Mouse (Mus musculus) layer of hippocampus, adult 11-12 months (tissue): ENCODE results near the gene Tigd3.

Experiments used
- DNase-seq: peaks from one replicate; pipeline ENCODE4 v3.0.0; 2022; ENCODE audit warnings: low spot score

Gene Tigd3

DNA sequence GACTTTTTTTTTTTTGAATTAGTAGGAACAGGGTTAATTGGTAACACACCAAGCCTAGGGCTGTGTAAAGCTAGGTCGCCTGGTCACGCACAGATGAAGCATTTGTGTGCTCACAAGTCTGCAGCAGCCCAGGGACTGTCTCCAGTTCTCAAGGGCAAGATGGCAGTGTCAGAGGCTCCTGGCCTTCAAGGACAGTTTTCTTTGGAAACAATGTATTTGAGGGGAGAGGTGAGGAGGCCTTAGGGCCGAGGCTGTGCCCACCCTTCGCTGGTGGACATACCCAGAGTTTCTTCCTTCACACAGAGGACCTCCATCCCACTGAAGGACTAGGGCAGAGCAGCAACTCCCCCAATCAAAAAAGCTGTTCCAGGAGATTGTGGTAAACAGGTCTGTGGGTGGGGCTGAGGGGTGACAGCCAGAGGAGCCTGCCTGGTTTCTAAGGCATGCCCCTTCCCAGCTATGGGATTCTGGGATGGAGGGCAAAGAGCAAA, 46.6 kb downstream of the Tigd3 start:
- no peak for DNase-seq

DNA sequence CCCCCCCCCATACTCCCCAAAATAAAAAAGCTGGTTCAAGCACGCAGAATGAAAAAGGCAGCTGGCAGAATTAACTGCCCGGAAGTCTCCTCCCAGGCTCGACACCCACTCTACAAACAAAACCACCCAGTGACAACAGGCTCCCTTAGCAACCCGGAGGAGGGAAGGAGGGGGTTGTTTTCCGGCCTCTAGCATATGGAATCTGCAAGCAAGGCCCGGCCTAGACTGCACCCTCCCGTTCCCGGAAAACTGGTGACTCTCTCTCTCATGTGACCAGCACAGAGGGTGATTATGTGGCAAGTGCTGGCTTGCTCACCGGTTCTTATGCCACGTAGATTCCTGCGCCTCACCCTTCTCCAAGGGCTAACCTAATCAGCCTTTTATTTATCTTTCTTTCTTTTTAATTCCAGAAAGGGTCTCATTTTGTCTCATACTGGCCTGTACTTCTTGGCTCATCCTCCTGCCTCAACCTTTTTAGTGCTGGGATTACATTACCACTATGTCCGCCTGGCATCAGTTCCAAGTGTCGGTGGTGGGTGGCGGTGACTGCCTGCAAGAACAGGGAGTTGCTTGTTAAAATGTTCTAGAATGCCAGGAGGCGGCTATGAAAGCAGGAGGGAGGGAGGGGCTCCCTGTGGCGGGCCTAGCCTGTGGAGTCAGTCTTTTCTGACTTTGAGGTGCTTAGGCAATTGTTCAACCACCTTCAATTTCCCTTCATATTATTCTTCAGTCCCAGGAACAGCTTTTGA, 47.2 kb downstream of the Tigd3 start:
- peak; percentile 94 for DNase-seq

DNA sequence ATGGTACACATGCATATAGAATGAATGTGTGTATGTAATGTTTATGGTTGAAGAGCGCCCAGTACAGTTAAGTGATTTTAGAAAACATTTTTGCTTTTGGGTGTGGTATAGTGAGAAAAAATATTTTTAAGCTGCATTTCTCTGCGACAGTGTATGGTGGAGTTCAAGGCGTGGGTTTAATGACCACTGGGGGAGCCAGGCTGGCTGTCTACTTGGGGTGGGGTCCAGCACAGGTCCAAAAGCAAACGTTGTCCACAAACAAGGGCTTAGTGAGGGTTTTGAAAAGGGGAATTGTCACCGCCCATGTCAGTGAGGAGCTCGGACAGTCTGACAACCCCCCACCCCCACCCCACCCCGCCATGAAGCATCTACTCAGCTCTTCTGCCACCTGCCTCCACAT, 47.8 kb downstream of the Tigd3 start:
- peak; percentile 57 for DNase-seq

DNA sequence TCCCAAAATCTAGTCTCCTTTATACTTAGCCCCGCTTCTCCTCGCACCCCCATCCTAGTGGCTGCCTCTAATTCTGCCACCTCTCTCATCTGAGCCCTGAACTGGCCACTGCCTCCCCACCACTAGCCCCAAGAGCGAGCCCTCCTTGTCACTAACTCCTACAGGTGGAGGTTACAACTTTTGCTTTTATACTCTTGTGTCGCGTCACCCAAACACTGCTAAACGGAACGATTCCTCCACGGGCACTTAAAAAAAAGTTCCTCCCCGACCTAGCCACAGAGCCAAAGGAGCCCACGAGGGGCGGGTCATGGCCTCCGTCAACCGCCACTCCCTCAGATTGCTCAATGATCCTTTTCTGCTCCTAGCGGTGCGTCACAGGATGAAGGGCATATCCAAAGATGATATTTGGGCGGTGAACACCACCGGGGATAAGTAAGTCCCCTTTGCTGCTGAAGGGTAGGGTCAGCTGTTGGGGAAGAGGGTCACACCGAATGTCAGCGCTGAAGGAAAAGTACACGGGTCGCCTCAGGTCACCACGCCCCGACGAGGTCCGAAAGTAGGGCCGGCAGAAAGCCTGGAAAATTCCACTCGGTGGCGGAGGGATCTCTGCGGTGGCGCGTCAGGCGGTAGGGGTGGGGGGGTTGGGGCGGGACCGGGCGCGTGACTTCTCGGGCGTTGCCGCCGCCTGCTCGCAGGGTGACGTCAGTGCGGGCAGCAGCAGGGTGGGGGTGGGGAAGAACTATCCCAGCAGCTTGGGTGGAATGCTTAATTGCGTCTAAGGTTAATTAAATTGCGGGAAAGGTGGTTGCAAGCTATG, 48.4 kb downstream of the Tigd3 start:
- DNase-seq, result peak; percentile 93

DNA sequence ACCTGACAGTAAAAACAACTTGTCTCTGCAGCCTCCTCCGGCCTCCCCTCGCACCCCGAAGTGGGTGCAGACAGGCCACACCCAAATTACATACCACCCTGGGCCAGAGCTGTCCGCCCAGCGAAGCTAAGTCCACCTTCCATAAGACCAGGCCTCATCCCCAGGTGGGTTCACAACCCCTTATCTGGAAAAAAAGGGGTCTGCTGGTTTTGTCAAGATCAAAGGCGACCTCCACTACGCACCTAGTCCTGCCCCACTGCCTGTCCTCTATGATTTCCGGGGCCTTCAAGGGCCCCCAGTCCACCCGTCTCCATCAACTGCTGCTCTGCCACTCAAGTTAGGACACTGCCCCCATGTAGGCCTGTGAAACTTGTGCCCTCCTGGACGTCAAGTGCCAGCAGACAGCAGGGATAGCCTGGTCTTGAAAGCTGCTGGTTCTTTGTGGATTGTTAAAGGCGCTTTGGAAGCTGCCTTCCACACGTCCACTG, 49.1 kb downstream of the Tigd3 start:
- no peak for DNase-seq

DNA sequence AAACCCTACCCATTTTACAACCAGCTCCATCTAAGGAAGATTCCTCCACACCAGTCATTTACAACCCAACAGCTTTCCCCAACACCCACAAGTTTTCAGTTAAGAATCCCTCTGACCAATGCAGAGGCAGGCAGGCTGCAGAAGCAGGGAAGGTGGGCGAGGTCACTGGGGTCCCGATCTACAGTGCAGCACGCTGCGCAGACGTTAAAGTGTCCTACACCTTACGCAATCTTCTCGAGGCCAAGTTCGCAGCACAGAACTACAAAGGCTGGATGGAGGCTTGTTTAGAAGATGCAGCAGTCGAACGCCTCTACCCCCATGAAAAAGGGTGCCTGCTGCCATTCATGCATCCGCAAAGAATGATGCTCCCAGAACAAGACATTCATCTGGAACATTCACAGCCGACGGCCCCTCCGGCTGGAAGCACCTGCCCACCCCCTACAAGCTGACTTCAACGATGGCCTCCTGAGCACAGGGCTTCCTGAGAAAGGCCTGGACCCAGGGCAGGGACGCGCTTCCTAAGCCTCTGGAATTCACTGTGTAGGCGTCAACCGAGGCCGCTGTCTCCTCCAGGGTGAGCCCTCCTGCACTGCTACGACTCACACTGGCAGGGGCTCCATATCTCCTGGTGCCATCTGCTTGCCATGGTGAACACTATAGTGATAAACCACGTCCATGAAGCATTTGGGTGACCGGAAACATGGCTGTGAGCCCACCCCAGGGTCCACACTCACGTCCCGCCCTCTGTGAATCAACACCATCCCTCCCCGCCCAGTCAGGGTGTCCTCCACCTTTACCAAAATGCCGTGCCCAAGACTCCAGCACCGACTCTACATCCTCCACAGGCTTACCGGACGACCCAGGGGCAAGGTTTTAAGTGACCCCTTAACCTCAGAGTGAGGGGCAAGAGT, 49.9 kb downstream of the Tigd3 start:
- DNase-seq, result no peak

DNA sequence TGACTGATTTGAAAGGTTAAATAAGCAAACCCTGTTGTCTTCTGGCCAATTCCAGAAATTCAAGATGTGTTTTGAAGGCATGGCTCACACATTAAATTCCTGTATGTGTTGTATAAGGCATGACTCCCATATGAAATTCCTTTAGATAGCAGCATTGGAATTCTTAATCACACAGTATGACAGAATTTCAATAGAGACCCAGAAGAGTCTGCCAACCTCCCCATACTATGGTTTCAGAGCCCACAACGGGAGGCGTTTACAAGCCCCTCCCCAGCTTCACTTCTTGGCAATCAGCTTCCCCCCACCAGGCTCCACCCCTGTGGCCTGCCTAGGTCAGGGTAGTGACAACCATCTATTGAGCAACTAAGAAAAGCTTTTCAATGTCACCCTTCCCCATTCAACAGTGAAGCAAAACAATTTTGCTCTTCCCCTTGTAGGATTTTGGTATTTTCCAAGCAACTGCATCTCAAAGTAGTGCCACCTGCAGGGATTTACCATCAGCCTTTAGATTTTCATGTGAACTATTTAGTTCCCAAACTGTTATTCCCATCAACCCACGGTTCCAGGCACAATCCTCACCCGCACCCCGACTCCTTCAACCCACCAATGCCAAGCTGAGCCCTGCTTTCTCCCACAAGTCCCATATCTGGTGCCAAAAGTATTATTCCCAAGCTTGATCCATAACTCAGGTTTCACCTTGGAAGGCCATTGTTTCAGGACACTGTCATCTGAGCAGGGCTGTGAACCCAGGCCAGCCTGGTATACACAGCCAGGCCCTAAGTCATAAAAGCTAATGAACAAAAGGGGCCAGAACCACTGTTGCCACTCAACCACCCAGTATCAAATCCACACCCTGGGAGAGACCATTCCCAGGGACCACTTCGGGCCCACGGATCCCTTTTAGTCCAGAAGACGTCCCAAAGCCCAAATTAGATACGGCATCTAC, 50.9 kb downstream of the Tigd3 start:
- no peak for DNase-seq

DNA sequence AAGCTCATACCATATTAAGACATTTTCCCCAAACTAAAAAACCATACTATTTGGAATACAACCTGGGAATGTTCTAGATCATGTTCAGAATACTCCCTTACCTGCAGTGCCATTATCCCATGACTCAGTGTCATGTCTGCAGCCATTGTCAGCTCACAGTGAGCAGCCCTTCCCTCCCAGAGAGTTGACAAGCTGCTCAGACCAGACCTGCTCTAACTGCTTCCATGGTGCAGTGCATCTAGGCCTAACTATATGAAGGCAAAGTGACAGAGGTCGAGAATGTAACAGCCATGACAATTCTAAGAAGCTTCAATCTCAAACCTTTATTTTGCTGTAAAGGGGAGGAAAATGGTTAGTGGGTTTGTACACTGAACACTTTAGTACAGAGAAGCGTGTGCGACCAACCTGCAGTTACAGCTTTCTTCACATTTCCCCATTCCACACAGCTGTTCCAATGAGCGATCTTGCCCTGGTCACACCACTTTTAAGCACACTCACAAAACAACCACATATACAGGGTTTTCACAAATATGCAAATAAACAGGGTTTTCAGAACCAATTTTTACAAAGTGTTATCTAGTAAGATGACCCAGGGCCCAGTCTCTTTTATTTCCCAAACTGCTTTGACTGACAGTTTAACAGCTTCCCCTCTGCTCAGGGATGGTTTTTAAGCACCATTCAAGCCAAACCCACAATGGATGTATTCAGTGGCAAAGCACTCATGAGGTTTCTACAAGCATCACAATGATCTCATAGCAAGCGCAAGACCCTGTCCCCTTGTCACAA, 51.8 kb downstream of the Tigd3 start:
- DNase-seq, result no peak

DNA sequence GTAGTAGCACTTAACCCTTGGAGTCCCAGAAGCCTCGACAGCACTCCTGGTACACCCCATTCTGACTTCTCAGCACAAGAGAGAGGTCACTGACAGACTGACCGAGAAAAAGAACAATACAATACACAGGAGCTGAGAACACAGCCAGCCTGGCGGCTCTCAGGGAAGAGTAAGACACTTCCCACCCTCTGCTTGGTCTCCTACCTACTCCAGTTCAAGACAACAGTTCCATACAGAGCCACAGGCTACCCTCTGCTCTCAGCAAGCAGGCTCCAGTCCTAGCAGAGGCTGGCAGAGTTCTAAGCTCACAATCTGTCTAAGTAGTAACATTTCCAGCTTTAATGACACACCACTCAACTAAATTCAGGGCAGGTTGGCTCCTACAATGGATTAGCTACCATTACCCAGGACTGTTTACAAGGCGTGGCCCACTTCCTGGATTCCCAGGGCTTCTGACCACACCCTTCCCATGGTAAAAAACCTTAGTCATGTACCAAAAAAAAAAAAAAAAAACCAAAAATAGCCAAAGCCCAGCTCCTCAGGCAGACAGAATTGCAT, 52.5 kb downstream of the Tigd3 start:
- no peak for DNase-seq
